Mouse (Mus musculus) megakaryocyte, embryonic 14.5 days (primary cell): ENCODE measurements around the gene Prpf31.

ENCODE experiments used
- FLI1 ChIP-seq: IDR thresholded peaks from 2 replicates; pipeline ENCODE4 v1.6.1; 2012; ENCODE audit warnings: low read length, inconsistent platforms, mixed read lengths
- GATA1 ChIP-seq: IDR thresholded peaks from 3 replicates; pipeline ENCODE4 v1.6.1; 2012; ENCODE audit warnings: mixed read lengths, low read length, inconsistent platforms, borderline replicate concordance

DNA sequence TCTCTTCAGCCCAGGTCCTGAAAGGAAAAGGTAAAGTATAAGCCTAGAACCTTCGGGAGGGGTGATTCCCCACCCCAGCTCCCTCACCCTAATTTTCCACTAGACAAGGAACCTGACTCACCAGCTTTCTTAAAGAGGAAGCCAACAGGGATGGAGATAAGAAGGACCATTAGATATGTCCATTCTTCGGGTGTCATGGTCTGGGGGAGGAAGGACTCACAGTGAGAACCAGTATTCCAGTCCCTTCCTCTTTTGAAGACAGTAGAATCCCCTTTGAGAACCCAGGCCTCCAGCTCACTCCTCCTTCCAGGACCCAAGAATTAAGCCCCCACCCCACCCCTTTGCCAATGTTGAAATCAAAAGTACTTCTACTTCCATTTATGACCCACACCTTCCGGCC is 62.1 kb downstream of the Prpf31 start:
- no peak for TF ChIP-seq GATA1
- no peak for TF ChIP-seq FLI1
